Mouse (Mus musculus): ENCODE data around the gene Sema3g. TPM values are rescaled to one million over a fixed set of nuclear protein-coding genes. Genes with fewer than 3 reads are reported as not detected.

Gene Sema3g
- polyA plus RNA-seq, 1 experiment, result 0.14 TPM

- no peak overlapping the region for H3ac ChIP-seq (ENCODE audit: control insufficient read depth, insufficient read length, low read depth)
- peaks cover 98% of the 10 kb centered on the region for H3K79me2 ChIP-seq (ENCODE audit: control insufficient read depth, insufficient read depth)
- peak; percentile 4 for TF ChIP-seq CTCF (IDR thresholded peaks at IDR 0.05; ENCODE audit: control insufficient read depth, insufficient read depth, insufficient read length)
- no peak for TF ChIP-seq MYOD1 (IDR thresholded peaks at IDR 0.05; ENCODE audit: control insufficient read depth, insufficient read length, low read depth)
- TF ChIP-seq FOSL1 (IDR thresholded peaks at IDR 0.05; ENCODE audit: insufficient read depth, low read length, poor library complexity, severe bottlenecking), result no peak
- TF ChIP-seq MAX (IDR thresholded peaks at IDR 0.05), result no peak
- no peak for TF ChIP-seq CEBPB (IDR thresholded peaks at IDR 0.05; ENCODE audit: low read depth)
- no peak for TF ChIP-seq MYOG (IDR thresholded peaks at IDR 0.05; ENCODE audit: control insufficient read depth, extremely low read depth, insufficient read length)
- no peak overlapping the region for H3K4me3 ChIP-seq (ENCODE audit: insufficient read depth, poor library complexity, severe bottlenecking)
- peaks cover 61% of the 10 kb centered on the region for H3K79me3 ChIP-seq (ENCODE audit: low read depth)
- no peaks in the 10 kb centered on the region for H3K27me3 ChIP-seq (ENCODE audit: control insufficient read depth, insufficient read depth, insufficient read length)
- H3K36me3 ChIP-seq (ENCODE audit: control insufficient read depth, insufficient read depth), result peaks cover 82% of the 10 kb centered on the region
Measured at GRCm38 (mm10) chr14:31195968-31196367, 21.7 kb upstream of the Sema3g start.

- H3ac ChIP-seq (ENCODE audit: control insufficient read depth, insufficient read length, low read depth), result peak overlapping the region; percentile 68
- peaks cover 69% of the 10 kb centered on the region for H3K79me3 ChIP-seq (ENCODE audit: low read depth)
- H3K79me2 ChIP-seq (ENCODE audit: control insufficient read depth, insufficient read depth), result peaks cover 98% of the 10 kb centered on the region
- TF ChIP-seq MAX (IDR thresholded peaks at IDR 0.05) (peak; percentile 94), CEBPB (IDR thresholded peaks at IDR 0.05; ENCODE audit: low read depth) (no peak), FOSL1 (IDR thresholded peaks at IDR 0.05; ENCODE audit: insufficient read depth, low read length, poor library complexity, severe bottlenecking) (no peak), MYOG (IDR thresholded peaks at IDR 0.05; ENCODE audit: control insufficient read depth, extremely low read depth, insufficient read length) (no peak), USF1 (IDR thresholded peaks at IDR 0.05; ENCODE audit: low read depth) (peak; percentile 79), MYOD1 (IDR thresholded peaks at IDR 0.05; ENCODE audit: control insufficient read depth, insufficient read length, low read depth) (peak; percentile 70), CTCF (IDR thresholded peaks at IDR 0.05; ENCODE audit: control insufficient read depth, insufficient read depth, insufficient read length) (no peak)
- no peak overlapping the region for H3K4me3 ChIP-seq (ENCODE audit: insufficient read depth, poor library complexity, severe bottlenecking)
- no peaks in the 10 kb centered on the region for H3K27me3 ChIP-seq (ENCODE audit: control insufficient read depth, insufficient read depth, insufficient read length)
- H3K36me3 ChIP-seq (ENCODE audit: control insufficient read depth, insufficient read depth), result peaks cover 81% of the 10 kb centered on the region
Measured at GRCm38 (mm10) chr14:31197547-31198516, 19.8 kb upstream of the Sema3g start.

GRCm38 (mm10) chr14:31199599-31199998 is 18.1 kb upstream of the Sema3g start:
- Histone ChIP-seq H3K4me3 (ENCODE audit: insufficient read depth, poor library complexity, severe bottlenecking) (no peak overlapping the region), H3K79me3 (ENCODE audit: low read depth) (peaks cover 72% of the 10 kb centered on the region), H3K27me3 (ENCODE audit: control insufficient read depth, insufficient read depth, insufficient read length) (no peaks in the 10 kb centered on the region), H3ac (ENCODE audit: control insufficient read depth, insufficient read length, low read depth) (no peak overlapping the region), H3K36me3 (ENCODE audit: control insufficient read depth, insufficient read depth) (peaks cover 88% of the 10 kb centered on the region), H3K79me2 (ENCODE audit: control insufficient read depth, insufficient read depth) (peaks cover 98% of the 10 kb centered on the region)
- TF ChIP-seq CEBPB (IDR thresholded peaks at IDR 0.05; ENCODE audit: low read depth) (no peak), MYOG (IDR thresholded peaks at IDR 0.05; ENCODE audit: control insufficient read depth, extremely low read depth, insufficient read length) (no peak), CTCF (IDR thresholded peaks at IDR 0.05; ENCODE audit: control insufficient read depth, insufficient read depth, insufficient read length) (no peak), FOSL1 (IDR thresholded peaks at IDR 0.05; ENCODE audit: insufficient read depth, low read length, poor library complexity, severe bottlenecking) (no peak), MYOD1 (IDR thresholded peaks at IDR 0.05; ENCODE audit: control insufficient read depth, insufficient read length, low read depth) (no peak), USF1 (IDR thresholded peaks at IDR 0.05; ENCODE audit: low read depth) (no peak), MAX (IDR thresholded peaks at IDR 0.05) (no peak)

GRCm38 (mm10) chr14:31200038-31200437 is 17.6 kb upstream of the Sema3g start:
- Histone ChIP-seq H3K36me3 (ENCODE audit: control insufficient read depth, insufficient read depth) (peaks cover 84% of the 10 kb centered on the region), H3ac (ENCODE audit: control insufficient read depth, insufficient read length, low read depth) (no peak overlapping the region), H3K4me3 (ENCODE audit: insufficient read depth, poor library complexity, severe bottlenecking) (no peak overlapping the region), H3K79me3 (ENCODE audit: low read depth) (peaks cover 73% of the 10 kb centered on the region), H3K79me2 (ENCODE audit: control insufficient read depth, insufficient read depth) (peaks cover 98% of the 10 kb centered on the region), H3K27me3 (ENCODE audit: control insufficient read depth, insufficient read depth, insufficient read length) (no peaks in the 10 kb centered on the region)
- no peak for TF ChIP-seq MYOG (IDR thresholded peaks at IDR 0.05; ENCODE audit: control insufficient read depth, extremely low read depth, insufficient read length)
- TF ChIP-seq MAX (IDR thresholded peaks at IDR 0.05), result no peak
- TF ChIP-seq MYOD1 (IDR thresholded peaks at IDR 0.05; ENCODE audit: control insufficient read depth, insufficient read length, low read depth), result no peak
- no peak for TF ChIP-seq USF1 (IDR thresholded peaks at IDR 0.05; ENCODE audit: low read depth)
- no peak for TF ChIP-seq CEBPB (IDR thresholded peaks at IDR 0.05; ENCODE audit: low read depth)
- no peak for TF ChIP-seq FOSL1 (IDR thresholded peaks at IDR 0.05; ENCODE audit: insufficient read depth, low read length, poor library complexity, severe bottlenecking)
- no peak for TF ChIP-seq CTCF (IDR thresholded peaks at IDR 0.05; ENCODE audit: control insufficient read depth, insufficient read depth, insufficient read length)

GRCm38 (mm10) chr14:31204844-31205243 is 12.8 kb upstream of the Sema3g start:
- peak overlapping the region; percentile 77 for H3ac ChIP-seq (ENCODE audit: control insufficient read depth, insufficient read length, low read depth)

More at GRCm38 (mm10) chr14:31204844-31205243, 12.8 kb upstream of the Sema3g start:
- TF ChIP-seq USF1 (IDR thresholded peaks at IDR 0.05; ENCODE audit: low read depth) (no peak), MYOG (IDR thresholded peaks at IDR 0.05; ENCODE audit: control insufficient read depth, extremely low read depth, insufficient read length) (no peak), CEBPB (IDR thresholded peaks at IDR 0.05; ENCODE audit: low read depth) (no peak), FOSL1 (IDR thresholded peaks at IDR 0.05; ENCODE audit: insufficient read depth, low read length, poor library complexity, severe bottlenecking) (no peak), MYOD1 (IDR thresholded peaks at IDR 0.05; ENCODE audit: control insufficient read depth, insufficient read length, low read depth) (no peak), CTCF (IDR thresholded peaks at IDR 0.05; ENCODE audit: control insufficient read depth, insufficient read depth, insufficient read length) (no peak), MAX (IDR thresholded peaks at IDR 0.05) (no peak)
- H3K79me3 ChIP-seq (ENCODE audit: low read depth), result peaks cover 62% of the 10 kb centered on the region
- H3K4me3 ChIP-seq (ENCODE audit: insufficient read depth, poor library complexity, severe bottlenecking), result peak overlapping the region; percentile 88
- H3K36me3 ChIP-seq (ENCODE audit: control insufficient read depth, insufficient read depth), result peaks cover 46% of the 10 kb centered on the region
- H3K79me2 ChIP-seq (ENCODE audit: control insufficient read depth, insufficient read depth), result peaks cover 79% of the 10 kb centered on the region
- no peaks in the 10 kb centered on the region for H3K27me3 ChIP-seq (ENCODE audit: control insufficient read depth, insufficient read depth, insufficient read length)
